Mouse (Mus musculus) brown adipose tissue, adult 24 weeks (tissue): ENCODE data around the gene Sh2d3c. TPM values are rescaled to one million over a fixed set of nuclear protein-coding genes. Genes with fewer than 3 reads are reported as not detected.

Experiments used
- H3K27ac ChIP-seq: fragments of 200-500 bp; replicated peaks from 2 replicates; pipeline ENCODE4 v1.5.1; 2012; ENCODE audit warnings: low read depth, mild to moderate bottlenecking, low read length
- H3K4me1 ChIP-seq: fragments of 200-500 bp; 2 replicates; pipeline ENCODE4 v1.6.1; 2012; ENCODE audit warnings: low read length, mixed read lengths; ENCODE audit not compliant: control insufficient read depth, insufficient read depth, insufficient read length
- H3K4me3 ChIP-seq: fragments of 200-500 bp; 2 replicates; pipeline ENCODE4 v1.5.1; 2012; ENCODE audit warnings: low read depth, mild to moderate bottlenecking, low read length, moderate library complexity; ENCODE audit not compliant: insufficient read depth
- polyA plus RNA-seq: library from polyadenylated mRNA; stranded (reverse); fragments of >200 nt; gene quantifications from 2 replicates; pipeline ENCODE4 v1.2.4, GENCODE M21; 2012; ENCODE audit not compliant: missing spikeins, insufficient read depth, insufficient read length

Sh2d3c gene
- 4.4 and 6.3 TPM in 2 replicates for polyA plus RNA-seq

DNA sequence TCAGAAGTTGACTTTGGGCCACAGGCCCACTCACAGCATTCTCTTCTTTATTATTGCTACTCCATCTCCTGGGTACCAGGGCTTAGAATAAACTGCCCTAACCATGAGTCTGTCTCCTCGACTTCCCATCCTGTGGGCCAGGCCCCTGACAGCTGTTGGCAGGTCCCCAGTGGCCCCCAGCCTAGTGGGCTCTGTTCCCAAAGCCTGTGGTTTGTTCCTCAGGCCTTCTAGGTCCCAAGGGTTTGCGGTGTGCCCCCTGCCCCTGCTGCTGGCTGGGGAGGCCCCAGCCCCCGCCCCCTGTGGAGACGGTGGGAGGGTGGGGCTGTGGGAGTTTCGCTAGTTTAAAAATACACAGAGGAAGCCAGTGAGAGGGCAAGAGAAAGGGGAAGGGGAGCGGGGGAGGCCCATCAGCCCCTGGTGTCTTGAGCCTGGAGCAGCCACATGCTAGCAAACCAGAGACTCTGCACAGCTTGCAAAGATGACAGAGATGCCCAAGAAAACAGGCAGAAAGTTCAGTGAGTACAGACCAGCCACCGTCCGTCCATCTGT is at the start of gene Sh2d3c:
Gene Sh2d3c, plus strand, starts transcription at position 375 of the 549 bp plus-strand sequence.
- Histone ChIP-seq H3K4me1 (peaks cover 2% of the 10 kb centered on the region; the same call in 1 of the 2 replicates), H3K27ac (no peak within 1 kb of the TSS), H3K4me3 (peak within 1 kb of the TSS; percentile 2)

DNA sequence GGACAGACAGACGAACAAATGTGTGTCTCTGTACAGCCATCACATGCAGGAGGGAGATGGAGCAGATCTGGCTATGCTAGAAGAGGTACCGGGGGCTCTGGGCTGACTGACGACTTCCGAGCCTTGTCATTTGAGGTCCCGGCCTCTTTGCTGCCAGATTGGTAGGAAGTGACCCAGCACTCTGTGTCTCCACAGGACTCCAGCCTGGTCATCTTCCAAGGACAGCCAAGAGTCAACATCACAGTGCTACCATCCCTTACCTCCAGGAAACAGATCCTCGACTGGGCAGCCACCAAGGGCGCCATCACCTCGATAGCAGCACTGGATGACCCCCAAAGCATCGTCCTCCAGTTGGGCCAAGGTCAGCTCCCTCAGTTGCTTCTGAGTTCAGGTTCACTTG is 49.7 kb upstream of the Sh2d3c start:
- Histone ChIP-seq H3K4me3 (no peak overlapping the region), H3K27ac (no peak overlapping the region), H3K4me1 (peaks cover 2% of the 10 kb centered on the region; the same call in 1 of the 2 replicates)

DNA sequence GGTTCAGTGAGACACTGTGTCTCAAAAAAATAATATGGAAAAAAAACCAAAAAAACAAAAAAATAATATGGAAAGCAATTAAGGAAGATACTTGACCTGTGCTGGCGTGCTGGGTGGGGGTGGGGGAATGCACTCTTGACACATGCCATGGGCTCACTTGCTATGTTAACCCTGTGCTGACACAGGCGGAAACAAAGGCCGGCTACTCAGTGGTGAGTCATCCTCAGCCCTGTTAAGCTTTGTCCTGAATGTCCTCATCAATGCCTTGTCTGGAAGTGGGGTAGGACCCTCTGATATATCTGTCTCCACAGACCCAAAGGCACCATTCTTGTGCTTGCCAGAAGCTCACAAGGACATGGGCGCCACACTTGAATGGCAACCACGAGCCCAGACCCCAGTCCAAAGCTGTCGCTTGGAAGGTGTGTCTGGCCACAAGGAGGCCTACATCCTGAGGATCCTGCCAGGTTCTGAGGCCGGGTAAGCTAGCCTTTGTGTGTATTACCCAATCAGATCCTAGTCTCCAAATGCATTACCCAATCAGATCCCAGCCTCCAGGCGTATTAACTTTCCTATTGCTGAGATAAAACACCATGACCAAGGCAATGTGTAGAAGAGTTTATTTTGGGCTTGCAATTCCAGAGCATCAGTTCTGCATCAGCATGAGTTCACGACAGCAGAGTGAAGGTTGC is 48.8 kb upstream of the Sh2d3c start:
- Histone ChIP-seq H3K4me3 (no peak overlapping the region), H3K27ac (no peak overlapping the region), H3K4me1 (no peaks in the 10 kb centered on the region; the same call in 1 of the 2 replicates)

DNA sequence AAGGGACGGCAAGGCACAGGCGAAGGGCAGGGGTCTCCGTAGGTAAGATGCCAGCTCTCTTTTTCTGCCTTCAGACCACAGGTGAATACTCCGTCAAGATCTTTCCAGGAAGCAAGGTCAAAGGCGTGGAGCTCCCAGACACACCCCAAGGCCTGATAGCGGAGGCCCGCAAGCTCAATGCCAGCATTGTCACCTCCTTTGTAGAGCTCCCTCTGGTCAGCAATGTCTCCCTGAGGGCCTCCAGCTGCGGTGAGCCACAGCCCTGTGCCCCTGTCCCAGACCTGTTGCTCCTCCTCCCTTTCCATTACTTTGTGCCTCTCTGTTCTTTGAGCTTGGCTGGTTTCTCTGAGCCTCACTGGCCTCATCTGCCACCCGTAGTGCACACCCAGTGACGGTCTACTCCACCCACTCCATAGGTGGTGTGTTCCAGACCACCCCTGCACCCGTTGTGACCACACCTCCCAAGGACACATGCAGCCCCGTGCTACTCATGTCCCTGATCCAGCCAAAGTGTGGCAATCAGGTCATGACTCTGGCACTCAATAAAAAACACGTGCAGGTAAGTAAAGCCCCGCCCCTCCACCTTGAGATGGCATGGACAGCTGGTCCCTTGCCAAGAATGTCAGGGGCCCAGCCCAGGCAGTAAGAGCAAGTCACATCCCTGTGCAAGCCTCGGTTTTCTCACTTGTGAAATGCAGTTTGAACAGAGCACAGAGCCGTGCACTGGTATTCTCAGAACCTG is 47.5 kb upstream of the Sh2d3c start:
- H3K27ac ChIP-seq, result no peak overlapping the region
- H3K4me1 ChIP-seq, result no peaks in the 10 kb centered on the region
- H3K4me3 ChIP-seq, result no peak overlapping the region

DNA sequence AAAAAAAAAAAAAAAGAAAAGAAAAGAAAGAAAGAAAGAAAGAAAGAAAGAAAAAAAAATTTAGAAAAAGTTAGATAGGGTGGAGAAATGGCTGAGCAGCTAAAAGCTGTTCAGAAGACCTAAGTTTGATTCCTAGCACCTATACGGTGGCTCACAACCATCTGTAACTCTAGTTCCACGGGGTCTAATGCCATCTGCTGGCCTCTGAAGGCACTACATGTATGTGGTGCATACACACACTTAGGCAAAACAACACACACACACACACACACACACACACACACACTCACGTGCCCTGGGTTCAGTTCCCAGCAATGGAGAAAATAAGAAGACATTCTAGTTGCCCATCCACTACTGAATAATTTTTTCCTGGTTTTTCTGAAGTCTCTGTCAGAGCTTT is 44.0 kb upstream of the Sh2d3c start:
- Histone ChIP-seq H3K4me1 (no peaks in the 10 kb centered on the region), H3K4me3 (no peak overlapping the region), H3K27ac (no peak overlapping the region)

DNA sequence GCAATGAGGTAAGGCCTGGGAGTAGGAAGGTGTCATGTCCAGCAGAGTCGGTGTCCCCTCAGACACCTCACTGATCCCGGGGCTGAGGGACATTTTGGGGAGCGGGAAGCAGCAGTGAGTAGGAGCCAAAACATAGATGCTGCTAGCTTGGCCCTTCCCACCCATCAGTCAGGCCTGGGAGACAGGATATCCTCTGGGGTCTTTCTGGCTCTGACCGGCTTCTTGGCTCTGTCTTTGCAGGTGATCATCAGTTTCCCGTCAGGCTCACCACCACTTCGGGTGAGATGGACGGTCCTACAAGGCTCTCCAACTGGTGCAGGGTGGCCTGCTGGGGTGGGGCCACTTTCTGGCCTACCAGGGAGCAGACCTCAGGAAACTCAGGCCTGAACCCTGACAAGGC is 43.2 kb upstream of the Sh2d3c start:
- H3K4me3 ChIP-seq, result no peak overlapping the region
- H3K4me1 ChIP-seq, result no peaks in the 10 kb centered on the region
- 0 out of 2 replicates have a peak overlapping the region, but pooled peaks have one; percentile 0 for H3K27ac ChIP-seq

DNA sequence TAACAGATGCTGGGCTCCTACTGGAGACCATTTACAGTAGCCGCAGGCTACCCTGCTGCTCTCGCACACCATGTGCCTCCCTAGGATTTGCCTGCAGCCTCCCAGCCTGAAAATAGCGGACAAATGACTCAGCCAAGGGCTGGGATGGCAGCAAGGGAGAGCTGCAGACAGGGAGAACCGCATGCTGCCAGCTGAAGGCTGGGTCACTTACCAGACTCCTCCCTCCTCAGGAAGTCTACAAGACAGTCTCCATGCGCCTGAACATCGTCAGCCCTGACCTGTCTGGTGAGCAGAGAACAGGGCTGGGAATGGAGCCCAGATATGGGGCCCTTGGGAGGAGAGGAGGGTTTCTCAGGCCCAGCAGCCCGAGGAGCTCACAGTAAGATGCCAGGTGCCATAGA is 40.8 kb upstream of the Sh2d3c start:
- H3K4me1 ChIP-seq, result no peaks in the 10 kb centered on the region
- no peak overlapping the region for H3K4me3 ChIP-seq
- no peak overlapping the region for H3K27ac ChIP-seq

DNA sequence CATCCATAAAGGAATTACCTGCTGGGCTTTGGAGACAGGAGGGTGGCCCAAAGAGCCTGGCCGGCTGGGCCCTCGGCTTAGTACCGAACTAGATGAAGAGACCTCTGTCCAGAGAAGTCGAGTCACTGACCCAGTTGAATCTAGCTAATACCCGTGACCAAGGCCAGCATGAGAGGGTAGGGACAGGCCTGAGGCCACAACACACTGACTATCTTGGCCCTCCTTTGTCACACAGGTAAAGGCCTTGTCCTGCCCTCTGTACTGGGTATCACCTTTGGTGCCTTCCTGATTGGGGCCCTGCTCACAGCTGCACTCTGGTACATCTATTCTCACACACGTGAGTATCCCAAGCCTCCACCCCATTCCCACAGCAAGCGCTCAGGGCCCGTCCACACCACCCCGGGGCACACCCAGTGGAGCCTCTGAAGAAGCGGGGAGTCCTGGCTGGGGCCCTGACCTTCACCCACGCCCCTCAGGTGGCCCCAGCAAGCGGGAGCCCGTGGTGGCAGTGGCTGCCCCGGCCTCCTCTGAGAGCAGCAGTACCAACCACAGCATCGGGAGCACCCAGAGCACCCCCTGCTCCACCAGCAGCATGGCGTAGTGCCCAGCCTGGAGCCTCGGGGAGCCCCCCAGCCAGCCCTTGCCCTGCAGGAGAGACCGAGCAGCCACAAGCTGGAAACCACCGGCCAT is 39.7 kb upstream of the Sh2d3c start:
- Histone ChIP-seq H3K27ac (no peak overlapping the region), H3K4me3 (no peak overlapping the region), H3K4me1 (no peaks in the 10 kb centered on the region)

DNA sequence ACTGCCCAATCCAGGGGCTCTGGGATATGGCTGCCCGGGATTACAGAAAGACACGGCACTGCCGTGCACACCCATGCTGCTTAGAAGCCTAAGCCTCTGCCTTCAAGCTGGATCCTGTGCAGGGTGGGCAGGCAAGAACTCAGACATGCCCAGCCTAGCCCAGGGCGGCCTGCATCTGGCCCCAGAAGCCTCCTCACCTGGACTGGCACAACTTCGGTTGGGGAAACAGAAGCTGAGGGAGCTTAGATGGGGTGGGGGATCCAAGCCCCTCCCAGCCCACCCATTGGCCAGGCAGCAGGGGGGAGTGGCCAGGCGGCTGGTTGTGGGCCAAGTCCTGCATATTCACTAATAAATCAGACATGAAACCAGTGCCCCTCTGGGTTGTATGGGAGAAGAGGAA is 39.1 kb upstream of the Sh2d3c start:
- Histone ChIP-seq H3K4me3 (no peak overlapping the region), H3K4me1 (no peaks in the 10 kb centered on the region), H3K27ac (no peak overlapping the region)

DNA sequence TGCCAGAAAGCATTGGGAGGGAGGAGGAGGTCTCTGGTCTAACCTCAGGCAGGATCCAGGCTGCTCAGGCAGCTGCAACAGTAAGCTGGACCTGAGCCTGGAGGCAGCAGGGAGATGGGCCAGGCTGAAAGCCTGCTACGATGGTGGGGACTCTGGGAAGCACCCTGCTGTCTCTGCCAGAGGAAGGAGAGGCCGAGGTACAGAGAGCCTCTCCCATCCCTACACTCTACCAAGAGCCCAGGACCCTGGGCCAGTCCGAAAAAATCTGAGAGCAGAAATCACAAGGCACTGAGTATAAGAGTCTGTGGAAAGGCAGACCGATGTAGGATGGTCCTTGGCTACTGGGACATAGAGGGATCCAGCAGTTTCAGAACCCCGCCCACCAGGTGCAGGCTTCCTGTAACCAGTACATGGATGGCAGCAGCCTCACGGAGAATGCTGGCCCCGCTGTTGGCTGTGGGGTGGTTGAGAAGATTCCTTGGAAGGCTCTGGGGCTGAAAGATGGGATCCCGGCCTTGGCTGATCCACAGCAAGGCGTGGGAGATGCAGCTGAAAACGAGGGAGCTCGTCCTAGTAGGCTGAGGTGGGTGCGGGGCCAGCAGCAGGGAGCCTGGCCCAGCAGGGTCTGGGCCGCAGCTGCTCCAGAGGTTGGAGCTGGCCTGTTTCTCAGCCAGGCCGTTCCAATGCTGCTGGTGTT is 38.0 kb upstream of the Sh2d3c start:
- no peaks in the 10 kb centered on the region for H3K4me1 ChIP-seq
- H3K27ac ChIP-seq, result no peak overlapping the region
- no peak overlapping the region for H3K4me3 ChIP-seq

DNA sequence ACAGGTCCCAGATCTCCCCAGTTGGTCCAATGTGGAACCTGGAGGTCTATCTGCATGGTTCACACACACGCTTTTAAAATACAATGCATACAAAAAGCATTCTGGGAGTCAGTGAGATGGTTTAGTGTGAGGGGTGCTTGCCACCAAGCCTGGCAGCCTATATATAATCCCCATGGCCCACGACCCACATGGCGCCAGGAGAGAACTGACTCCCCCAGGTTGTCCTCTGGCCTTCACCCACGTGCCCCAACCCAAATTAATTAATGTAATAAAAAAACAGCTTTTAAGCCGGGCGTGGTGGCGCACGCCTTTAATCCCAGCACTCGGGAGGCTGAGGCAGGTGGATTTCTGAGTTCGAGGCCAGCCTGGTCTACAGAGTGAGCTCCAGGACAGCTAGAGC is 37.2 kb upstream of the Sh2d3c start:
- no peak overlapping the region for H3K4me3 ChIP-seq
- H3K27ac ChIP-seq, result no peak overlapping the region
- H3K4me1 ChIP-seq, result no peaks in the 10 kb centered on the region

DNA sequence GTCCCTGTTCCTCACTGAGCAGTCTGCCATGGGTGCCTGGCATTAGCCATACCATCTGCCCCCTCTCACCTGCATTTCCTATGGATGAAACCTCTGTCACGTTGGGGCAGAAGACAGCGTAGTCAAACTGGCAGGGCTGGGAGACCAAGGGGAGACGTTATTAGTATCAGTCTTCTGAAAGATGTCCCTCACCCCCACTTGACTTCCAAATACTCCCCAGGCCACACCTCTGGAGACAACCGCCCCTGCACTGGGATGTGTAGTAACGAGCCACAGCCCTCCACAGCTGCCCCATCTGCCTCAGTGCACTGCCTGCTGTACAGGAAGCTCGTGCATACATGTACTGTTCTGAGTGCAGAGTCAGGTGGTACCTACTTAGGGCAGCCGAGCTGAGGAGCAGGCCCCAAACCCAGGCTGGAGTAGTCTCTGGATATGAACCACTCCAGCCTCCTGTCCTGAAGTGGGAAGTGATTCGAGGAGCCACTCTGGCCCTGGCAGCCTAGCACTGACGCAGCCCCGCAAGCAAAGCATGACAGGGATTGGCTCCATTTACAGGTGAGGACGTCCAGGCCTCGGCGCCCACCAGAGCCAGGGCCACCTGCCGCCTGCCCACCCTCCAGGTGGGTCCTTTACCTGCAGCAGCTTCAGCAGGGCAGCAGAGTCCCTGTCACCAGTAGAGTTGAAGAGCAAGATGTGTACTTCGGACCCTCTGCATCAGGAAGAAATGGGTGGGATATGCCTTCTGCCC is 36.0 kb upstream of the Sh2d3c start:
- H3K4me3 ChIP-seq, result no peak overlapping the region
- no peaks in the 10 kb centered on the region for H3K4me1 ChIP-seq
- H3K27ac ChIP-seq, result no peak overlapping the region

DNA sequence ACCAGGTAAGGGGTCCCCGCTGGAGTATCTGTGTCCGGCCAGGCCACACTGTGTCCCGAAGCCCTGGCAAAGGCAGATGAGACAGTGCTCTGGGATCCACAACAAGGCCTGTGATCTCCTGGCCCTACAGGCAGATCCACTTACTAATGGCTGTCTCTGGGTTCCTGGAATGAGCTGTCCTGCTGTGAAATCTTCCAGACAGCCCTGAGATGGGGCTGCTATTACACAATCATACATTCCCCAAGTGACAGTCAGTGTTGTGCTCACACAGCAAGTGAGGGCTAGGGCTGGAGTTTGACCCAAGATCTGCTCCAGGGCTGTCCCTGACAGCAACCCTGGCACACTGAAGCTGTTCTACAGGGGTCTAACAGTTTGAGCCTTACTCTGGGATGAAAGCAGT is 35.0 kb upstream of the Sh2d3c start:
- H3K27ac ChIP-seq, result no peak overlapping the region
- no peaks in the 10 kb centered on the region for H3K4me1 ChIP-seq
- no peak overlapping the region for H3K4me3 ChIP-seq

DNA sequence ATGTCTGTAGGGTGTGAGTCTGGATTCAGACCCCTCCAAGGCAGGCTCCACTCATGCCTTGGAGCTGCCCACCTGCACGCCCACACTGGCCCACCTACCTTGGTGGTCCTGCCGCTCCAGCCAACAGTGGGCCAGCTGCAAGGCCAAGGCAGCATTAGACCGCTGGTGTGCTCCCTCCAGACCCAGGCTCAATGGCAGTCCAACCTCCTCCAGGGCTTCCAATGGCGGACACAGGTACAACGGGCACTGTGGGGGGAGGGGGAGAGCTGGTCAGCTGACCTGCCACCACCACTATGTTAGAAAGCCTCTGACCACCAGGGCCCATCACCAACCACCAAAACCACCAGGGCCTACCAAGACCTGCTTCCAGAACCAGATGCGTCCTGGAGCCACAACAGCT is 34.2 kb upstream of the Sh2d3c start:
- no peak overlapping the region for H3K27ac ChIP-seq
- no peak overlapping the region for H3K4me3 ChIP-seq
- H3K4me1 ChIP-seq, result no peaks in the 10 kb centered on the region
